ENCODE assay signal across 21 mouse cellular contexts in genomic region chr12:56690366-56690765, GRCm38 (mm10). TPM values are rescaled to one million over a fixed set of nuclear protein-coding genes. Genes with fewer than 3 reads are reported as not detected.
DNase-seq lines count a peak whose midpoint lies in the region; ATAC-seq and TF ChIP-seq lines count a peak whose summit lies in the region.
"Had no signal": no experiment of that assay in that cellular context is flagged by ENCODE, and none has a peak within 500 bp of the region (broad histone marks: within the 10 kb centered on the region; RNA-seq: fewer than 3 reads in every experiment).

No protein-coding gene starts in this region.

- no peak for DNase-seq in heart, postnatal 0 days (ENCODE audit: low spot score)
- no peak for DNase-seq in heart, adult 8-10 months (ENCODE audit: low spot score)
- peak; percentile 61 for DNase-seq in neural tube, embryonic 10.5 days (ENCODE audit: extremely low spot score, low spot score)
- DNase-seq in limb, embryonic 11.5 days (ENCODE audit: low spot score), result peak; percentile 53
- no peak for DNase-seq in right cerebral cortex, adult 2 months (ENCODE audit: low spot score in 2 of 2)
- no peak for DNase-seq in ovary, postnatal 36 days (ENCODE audit: low spot score)
- no peak for DNase-seq in urinary bladder, postnatal 4 days (ENCODE audit: low spot score in 2 of 2)
- DNase-seq: cerebellum, adult 2 months; heart, adult 2 months; thymus, adult 2 months had no signal

- H3K9me3 ChIP-seq in heart, postnatal 0 days (replicated peaks; ENCODE audit: control insufficient read depth, low read length), result peaks cover 5% of the 10 kb centered on the region; the same call in 1 of the 2 replicates
- H3K9me3 ChIP-seq in neural tube, embryonic 15.5 days (replicated peaks), result 0 out of 2 replicates have a peak, but pooled peaks cover 3% of the 10 kb centered on the region
- no peaks in the 10 kb centered on the region for H3K9me3 ChIP-seq in limb, embryonic 11.5 days (ENCODE audit: control insufficient read depth, low read length)
- H3K9me3 ChIP-seq: stomach, embryonic 15.5 days had no signal

- H3K36me3 ChIP-seq in heart, postnatal 0 days (replicated peaks; ENCODE audit: control insufficient read depth, insufficient read depth, low read length), result no peaks in the 10 kb centered on the region
- no peaks in the 10 kb centered on the region for H3K36me3 ChIP-seq in neural tube, embryonic 15.5 days
- no peaks in the 10 kb centered on the region for H3K36me3 ChIP-seq in limb, embryonic 11.5 days (ENCODE audit: control insufficient read depth, insufficient read depth, low read length)
- H3K36me3 ChIP-seq: kidney, embryonic 15.5 days; stomach, embryonic 15.5 days had no signal

- no peak overlapping the region for H3K27ac ChIP-seq in heart, postnatal 0 days (ENCODE audit: low read depth)
- H3K27ac ChIP-seq in neural tube, embryonic 15.5 days (replicated peaks), result no peak overlapping the region
- no peak overlapping the region for H3K27ac ChIP-seq in limb, embryonic 11.5 days (replicated peaks; ENCODE audit: low read depth, low read length)
- H3K27ac ChIP-seq: heart, adult 2 months; kidney, embryonic 15.5 days; liver, embryonic 14.5 days; stomach, embryonic 15.5 days had no signal

- TF ChIP-seq CTCF in heart, postnatal 0 days (IDR thresholded peaks at IDR 0.05; ENCODE audit: low read depth), result no peak

- no peak overlapping the region for H3K4me2 ChIP-seq in heart, postnatal 0 days (ENCODE audit: low read depth, low read length)
- H3K4me2 ChIP-seq in neural tube, embryonic 15.5 days, result no peak overlapping the region
- no peak overlapping the region for H3K4me2 ChIP-seq in limb, embryonic 11.5 days (ENCODE audit: low read depth, severe bottlenecking)
- H3K4me2 ChIP-seq: kidney, embryonic 15.5 days had no signal

- no peaks in the 10 kb centered on the region for H3K4me1 ChIP-seq in heart, postnatal 0 days (ENCODE audit: control insufficient read depth, insufficient read depth)
- H3K4me1 ChIP-seq in neural tube, embryonic 15.5 days, result peaks cover 3% of the 10 kb centered on the region
- H3K4me1 ChIP-seq in limb, embryonic 11.5 days (ENCODE audit: control insufficient read depth, insufficient read depth, low read length), result 0 out of 2 replicates have a peak, but pooled peaks cover 17% of the 10 kb centered on the region

- no peak overlapping the region for H3K9ac ChIP-seq in heart, postnatal 0 days (replicated peaks; ENCODE audit: low read depth, low read length)
- no peak overlapping the region for H3K9ac ChIP-seq in neural tube, embryonic 15.5 days (replicated peaks)
- no peak overlapping the region for H3K9ac ChIP-seq in limb, embryonic 11.5 days (ENCODE audit: low read length)
- H3K9ac ChIP-seq: kidney, embryonic 15.5 days; liver, embryonic 14.5 days; stomach, embryonic 15.5 days had no signal

- TF ChIP-seq EP300 in heart, postnatal 0 days (IDR thresholded peaks at IDR 0.05; ENCODE audit: low read depth), result no peak

- no peak for ATAC-seq in heart, postnatal 0 days (ENCODE audit: insufficient read depth, low read depth)
- no peak for ATAC-seq in neural tube, embryonic 15.5 days (ENCODE audit: low FRiP score)
- no peak for ATAC-seq in limb, embryonic 11.5 days (ENCODE audit: insufficient number of reproducible peaks, low FRiP score, low TSS enrichment, low read depth)
- ATAC-seq: inflammation-experienced regulatory T-cells, adult 6 months; lung, postnatal 0 days had no signal

- WGBS in heart, postnatal 0 days, result 3% methylated on average over 16 of the region's 16 CpGs
- 2% methylated on average over 16 of the region's 16 CpGs for WGBS in neural tube, embryonic 15.5 days
- WGBS in limb, embryonic 11.5 days, result under 1% methylated on average over 16 of the region's 16 CpGs

- H3K27me3 ChIP-seq in heart, postnatal 0 days (ENCODE audit: control insufficient read depth, insufficient read depth, low read length), result peaks cover 99% of the 10 kb centered on the region
- H3K27me3 ChIP-seq in neural tube, embryonic 15.5 days (replicated peaks), result peaks cover 96% of the 10 kb centered on the region
- peaks cover 84% of the 10 kb centered on the region for H3K27me3 ChIP-seq in limb, embryonic 11.5 days (ENCODE audit: control insufficient read depth, insufficient read depth, low read length)

- H3K4me3 ChIP-seq in heart, postnatal 0 days (ENCODE audit: low read depth, low read length), result peak overlapping the region; percentile 2
- no peak overlapping the region for H3K4me3 ChIP-seq in neural tube, embryonic 15.5 days (replicated peaks)
- H3K4me3 ChIP-seq in limb, embryonic 11.5 days (ENCODE audit: low read depth, low read length), result no peak overlapping the region
- H3K4me3 ChIP-seq: heart, adult 2 months had no signal

RNA-seq across cellular contexts. Expression of gene Pax9, which starts 1.2 kb away (rescaled TPM):
- 0.12 TPM in 1 of 2 replicates, not detected in the other for total RNA-seq in heart, postnatal 0 days (2014; rRNA removed; ENCODE audit: low replicate concordance)
- 0.10 and 0.12 TPM in 2 replicates for polyA plus RNA-seq in heart, postnatal 0 days (2015; fragmentation: Nextera tagmentation; extraction: Ambion mirVana)
- under 1 TPM in 3 of 4 experiments, not detected in 1; 0.05 to 0.25 (median 0.11) TPM for total RNA-seq in heart, adult 8-10 months (2022)
- polyA plus RNA-seq in neural tube, embryonic 15.5 days (2015; fragmentation: Nextera tagmentation; extraction: Ambion mirVana), result 0.35 and 3.5 TPM in 2 replicates
- 3.1 and 3.8 TPM in 2 replicates for polyA plus RNA-seq in limb, embryonic 11.5 days (2014; fragmentation: Nextera tagmentation; extraction: Ambion mirVana)
- total RNA-seq: layer of hippocampus, postnatal 14 days; left cerebral cortex, postnatal 14 days; megakaryocyte progenitor cell, adult 5-6 weeks had no signal
- polyA plus RNA-seq: cerebellum, adult 2 months; large intestine, adult 2 months; spleen, adult 2 months had no signal

Comparison
In these comparisons a context has a peak if more than half of its experiments do, and no peak if none do; other contexts are left out.
1. DNase-seq: peak in neural tube, embryonic 10.5 days (single experiment) and limb, embryonic 11.5 days (single experiment); none in heart, postnatal 0 days (single experiment), heart, adult 8-10 months (single experiment), right cerebral cortex, adult 2 months (0 of 2), ovary, postnatal 36 days (single experiment) and urinary bladder, postnatal 4 days (0 of 2).